Mouse (Mus musculus) ovary, postnatal 14 days (tissue): ENCODE measurements at regions not wholly inside any gene's neighbourhood (a gene's known extent, or its start where the extent isn't known, plus 50 kb on each side); places are given as distances from the start of the nearest gene placed in this dataset.

Source experiments
- DNase-seq: peaks from one replicate; pipeline ENCODE4 v3.0.0; 2022; ENCODE audit warnings: low spot score

- no peak for DNase-seq
These were observed 99.4 kb upstream of the Smim15 start for GRCm38 (mm10) chr13:107944831-107945230.

- no peak for DNase-seq
These were observed 101.3 kb upstream of the Smim15 start for GRCm38 (mm10) chr13:107942979-107943378.

GRCm38 (mm10) chr13:107942297-107942962 lies 101.8 kb upstream of the Smim15 start:
- DNase-seq = no peak

DNA sequence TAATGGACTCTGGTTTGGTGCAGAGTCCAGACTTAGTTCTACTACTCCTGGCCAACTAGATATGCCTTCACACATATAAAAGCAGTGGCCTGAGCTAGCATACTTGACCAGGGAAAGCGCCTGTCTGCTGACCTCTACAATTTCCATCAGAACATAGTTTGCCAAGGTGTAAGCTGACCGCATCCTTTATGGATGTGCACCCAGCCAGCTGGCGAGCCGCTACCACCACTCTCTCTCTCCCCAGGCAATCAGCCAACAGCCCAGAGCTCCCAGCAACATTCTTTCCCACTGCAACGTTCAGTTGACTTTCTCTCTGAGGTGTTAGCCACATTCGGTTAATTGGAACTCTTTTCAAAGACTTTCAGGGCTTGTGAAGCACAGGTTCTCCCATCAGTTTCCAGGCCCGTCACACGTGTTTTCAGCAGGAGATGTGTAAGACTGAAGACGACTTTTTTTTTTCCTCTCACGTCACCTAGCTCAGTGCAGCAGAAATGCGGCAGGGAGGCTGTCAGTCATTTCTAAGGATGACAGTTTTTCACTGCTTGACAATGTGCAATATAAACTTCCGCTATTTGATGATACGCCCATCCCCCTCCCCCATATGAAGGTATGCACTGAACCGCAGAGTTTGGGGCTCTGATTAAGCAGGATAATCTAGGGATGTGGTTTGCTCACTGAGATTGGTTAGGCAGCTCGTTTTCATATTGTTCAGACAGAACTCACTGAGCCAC lies 104.2 kb upstream of the Smim15 start:
- DNase-seq = no peak

DNA sequence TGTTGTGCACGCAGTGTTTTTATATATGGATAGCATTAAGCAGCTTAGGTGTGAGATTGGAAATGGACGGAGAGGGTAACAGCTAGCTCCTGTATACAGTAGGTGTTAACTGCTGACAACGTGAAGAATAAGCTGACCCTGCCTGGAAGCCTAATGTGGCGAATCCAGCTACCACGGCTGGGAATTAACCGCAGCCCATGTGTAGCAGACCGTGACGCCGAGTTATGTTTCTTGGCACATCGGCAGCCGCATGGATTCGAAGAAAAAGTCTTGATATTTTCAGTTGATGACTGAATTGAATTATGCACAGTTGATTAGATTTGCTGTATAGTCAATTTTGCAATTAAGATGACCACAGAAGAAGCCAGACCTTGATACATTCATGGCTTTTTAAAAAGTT lies 108.6 kb upstream of the Smim15 start:
- DNase-seq = no peak

- DNase-seq = no peak
These were observed 109.6 kb upstream of the Smim15 start for GRCm38 (mm10) chr13:107934691-107935090.

GRCm38 (mm10) chr13:107933598-107934571 lies 110.4 kb upstream of the Smim15 start:
- no peak for DNase-seq

DNA sequence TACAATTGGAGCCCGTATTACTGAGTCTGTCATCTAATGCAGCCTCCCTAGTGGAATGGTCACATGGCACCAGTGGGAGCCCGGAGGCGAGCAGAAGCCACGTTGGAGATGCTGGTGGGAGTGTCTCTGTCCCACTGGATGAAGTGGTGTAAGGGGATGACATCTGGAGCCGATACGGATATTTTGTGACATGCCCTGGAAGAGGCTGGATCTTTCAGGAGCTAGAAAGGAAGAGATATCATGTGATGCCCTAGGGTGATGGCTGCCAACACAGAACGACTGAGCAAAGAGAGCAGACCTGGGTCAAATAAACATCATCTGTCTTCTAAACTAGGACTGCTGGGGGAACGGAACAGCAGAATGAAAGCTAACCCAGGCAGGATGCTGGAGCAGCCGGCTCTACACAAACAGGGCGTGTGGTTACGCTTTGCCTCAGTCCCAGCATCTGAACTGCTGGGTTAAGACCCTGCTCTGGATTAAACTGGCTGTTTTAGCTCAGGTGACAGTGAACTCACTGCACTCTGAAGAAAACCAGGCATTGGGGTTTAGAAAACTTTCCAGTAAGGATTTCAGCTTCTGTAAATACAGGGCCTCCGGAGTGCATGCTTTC lies 111.7 kb upstream of the Smim15 start:
- DNase-seq = no peak

GRCm38 (mm10) chr13:107931216-107931615 lies 113.0 kb upstream of the Smim15 start:
- no peak for DNase-seq

DNA sequence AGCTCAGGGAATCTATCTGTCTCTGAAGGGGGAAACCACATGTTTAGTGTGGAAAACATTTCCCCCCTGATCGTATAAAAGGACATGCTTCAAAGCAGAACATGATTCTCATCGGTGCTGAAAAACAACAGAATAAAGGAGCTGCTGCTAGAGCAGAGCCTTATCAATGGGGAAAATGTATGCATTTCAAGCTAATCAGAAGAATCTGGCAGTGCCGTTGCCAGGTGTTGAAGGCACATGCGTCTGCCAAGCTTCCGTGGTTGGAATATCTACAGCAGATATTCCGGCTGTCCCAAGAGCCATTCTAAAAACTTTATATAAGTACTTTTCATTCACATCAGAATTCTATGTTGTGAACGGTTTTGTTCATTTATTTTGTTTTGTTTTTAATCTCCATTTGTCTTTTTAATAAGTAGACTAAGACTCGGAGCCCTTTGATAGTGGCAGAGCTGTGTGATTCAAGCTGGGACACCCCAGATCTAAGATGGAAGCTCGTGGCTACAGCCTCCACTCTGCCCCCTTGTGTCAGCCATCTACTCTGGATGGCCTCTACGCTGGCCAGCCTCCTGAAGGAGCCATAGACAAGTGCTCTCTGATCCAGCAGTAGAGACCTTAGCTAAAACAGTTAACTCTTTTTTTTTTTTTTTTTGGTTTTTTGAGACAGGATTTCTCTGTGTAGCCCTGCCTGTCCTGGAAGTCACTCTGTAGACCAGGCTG lies 116.6 kb upstream of the Smim15 start:
- no peak for DNase-seq

DNA sequence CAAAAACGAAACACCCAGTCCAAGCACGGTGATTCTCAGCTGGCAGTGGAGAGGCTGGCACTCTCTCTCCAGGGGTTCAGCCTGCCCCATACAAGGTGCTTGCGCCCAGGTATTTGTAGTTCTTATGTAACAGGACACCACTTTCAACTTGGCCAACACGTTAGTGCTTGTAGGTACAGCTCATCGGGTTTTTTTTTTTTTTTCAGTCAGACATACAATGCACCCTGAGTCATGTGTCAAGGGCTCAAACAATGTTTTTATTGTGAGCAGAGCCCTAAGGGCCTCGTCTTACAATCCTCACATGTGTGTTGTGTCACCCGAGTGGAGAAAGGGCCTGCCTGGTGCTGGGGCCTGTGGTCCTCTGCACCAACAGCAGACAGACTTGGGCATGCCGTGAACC lies 118.8 kb upstream of the Smim15 start:
- no peak for DNase-seq

- peak; percentile 7 for DNase-seq
These were observed 120.8 kb upstream of the Smim15 start for GRCm38 (mm10) chr13:107923129-107924114.

DNA sequence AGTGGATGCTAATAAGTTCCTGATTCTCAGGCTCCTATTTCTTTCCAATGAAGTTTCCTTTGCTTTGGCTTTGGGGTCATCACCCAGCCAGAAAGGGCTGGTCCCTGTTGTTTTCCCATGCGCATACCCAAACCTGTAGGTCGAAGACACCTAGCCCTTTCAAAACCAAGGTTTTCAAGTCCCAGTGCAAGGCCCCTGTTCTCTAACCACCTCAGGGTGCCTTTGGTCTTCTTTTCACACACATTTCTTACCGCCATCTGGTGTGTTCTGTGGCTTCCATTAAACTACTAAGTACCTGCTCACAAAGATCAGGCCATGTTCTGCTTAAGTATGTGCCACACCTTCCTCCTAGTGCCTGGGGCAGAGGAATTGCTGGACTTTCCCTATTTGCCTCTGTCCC lies 124.8 kb upstream of the Smim15 start:
- no peak for DNase-seq

- no peak for DNase-seq
These were observed 125.8 kb upstream of the Smim15 start for GRCm38 (mm10) chr13:107918478-107918877.

DNA sequence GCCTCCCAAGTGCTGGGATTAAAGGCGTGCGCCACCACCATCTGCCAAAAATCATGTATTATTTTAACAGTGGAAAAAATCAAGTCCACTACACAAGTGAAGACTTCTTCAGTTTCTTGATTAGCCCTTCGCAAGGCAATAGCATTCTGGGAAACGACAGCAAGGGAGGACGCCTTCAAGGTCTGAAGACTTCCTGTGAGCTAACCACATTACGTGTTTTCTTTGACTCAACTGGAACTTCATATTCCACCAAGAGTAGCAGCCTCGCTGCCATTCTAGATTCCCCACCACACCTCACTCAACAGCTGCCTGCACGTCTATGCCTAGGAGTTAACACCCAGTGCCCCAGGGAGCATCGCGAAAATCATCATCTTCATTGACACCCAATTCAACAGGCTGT lies 126.2 kb upstream of the Smim15 start:
- DNase-seq = no peak

DNA sequence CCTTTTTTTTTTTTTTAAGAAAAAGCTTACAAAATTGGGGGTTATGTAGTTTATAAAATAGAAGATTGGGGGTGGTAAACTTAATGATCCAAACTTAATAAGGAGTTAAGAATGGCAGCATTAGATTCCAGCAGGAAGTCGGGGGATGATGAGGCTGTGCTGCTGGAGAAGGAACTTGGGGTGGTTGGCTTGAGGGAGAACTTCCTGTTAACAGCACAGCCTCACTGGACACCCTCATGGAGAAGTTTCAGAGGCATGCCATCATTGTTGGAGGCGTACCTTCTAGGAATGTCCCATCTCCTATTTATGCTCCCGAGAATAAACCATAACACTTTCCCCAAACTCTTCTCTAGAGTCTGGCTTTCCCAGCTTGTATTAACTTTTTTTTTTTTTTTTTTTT lies 126.7 kb upstream of the Smim15 start:
- no peak for DNase-seq

DNA sequence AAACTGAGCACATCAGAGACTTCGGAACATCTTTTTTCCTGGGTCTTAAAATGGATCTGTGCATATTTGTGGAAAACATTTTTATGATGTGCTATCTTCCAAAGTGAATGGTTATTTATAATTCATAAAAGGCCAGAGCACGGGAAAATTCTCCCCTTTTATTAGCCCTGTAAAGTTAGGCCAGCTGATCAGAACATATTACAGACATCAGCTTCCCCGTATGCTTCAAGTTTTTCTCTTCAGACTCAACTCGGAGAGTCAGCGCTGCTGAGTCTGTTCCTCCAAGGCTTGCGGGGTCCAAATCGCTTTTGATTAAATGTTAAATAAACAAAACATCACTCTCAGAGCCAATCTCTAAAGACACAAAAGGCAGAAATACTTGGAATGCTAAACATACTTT lies 134.1 kb upstream of the Smim15 start:
- no peak for DNase-seq

DNA sequence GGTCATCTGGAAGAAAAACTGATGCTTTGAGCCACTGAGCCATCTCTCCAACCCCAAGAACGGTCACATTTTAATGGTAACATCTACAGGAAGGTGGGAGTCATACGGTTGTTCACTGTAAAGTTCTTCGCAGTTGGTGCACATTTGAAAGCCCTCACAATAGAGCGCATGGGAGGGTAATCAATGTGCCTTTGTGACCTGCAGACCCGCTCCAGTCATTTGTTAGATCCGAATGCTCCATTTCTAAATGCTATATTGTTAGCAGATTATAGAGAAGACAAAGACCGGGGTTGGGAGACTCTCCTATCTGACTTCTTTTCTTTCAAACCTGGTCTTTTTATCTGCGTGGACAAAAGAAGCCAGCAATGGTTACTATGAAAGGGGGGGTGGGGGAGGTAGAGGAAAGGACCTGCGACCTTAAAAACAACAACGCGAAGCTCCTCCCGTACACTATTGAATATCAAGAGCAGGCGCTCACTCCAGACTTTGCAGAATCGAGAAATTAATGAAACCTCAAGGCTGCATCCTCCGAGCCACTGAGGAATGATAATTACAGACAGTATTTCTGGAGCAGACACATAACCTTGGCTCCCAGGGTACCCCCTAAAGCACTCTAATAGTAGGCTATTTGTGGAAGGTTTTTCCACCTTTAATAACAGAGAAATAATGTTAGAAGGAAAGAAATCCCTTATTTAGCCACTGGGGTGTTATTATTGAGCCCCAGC lies 134.7 kb upstream of the Smim15 start:
- DNase-seq = no peak

DNA sequence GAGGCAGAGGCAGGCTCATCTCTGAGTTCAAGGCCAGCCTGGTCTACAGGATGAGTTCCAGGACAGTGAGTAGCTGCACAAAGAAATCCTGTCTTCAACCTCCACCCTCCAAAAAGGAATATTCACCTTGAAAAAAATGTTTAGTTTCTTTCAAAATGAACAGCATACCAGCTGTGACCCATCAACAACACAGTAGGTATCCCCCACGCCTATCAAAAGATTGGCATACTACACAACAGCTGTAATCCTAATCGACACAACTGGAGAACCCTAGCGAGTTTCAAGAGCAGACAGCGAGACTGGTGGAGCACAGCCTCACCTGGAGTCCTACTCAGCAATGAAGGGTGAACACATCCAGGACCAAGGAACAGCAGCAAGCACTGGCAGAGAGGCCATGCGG lies 136.3 kb upstream of the Smim15 start:
- DNase-seq = no peak

- DNase-seq = no peak
These were observed 139.4 kb upstream of the Smim15 start for GRCm38 (mm10) chr13:107904851-107905250.
